Mouse (Mus musculus): ENCODE measurements around the gene Gm12830. TPM values are rescaled to one million over a fixed set of nuclear protein-coding genes. Genes with fewer than 3 reads are reported as not detected.
A peak's percentile ranks its signal among the peaks of the same experiment; 100 is the strongest.

Gm12830 gene
- polyA plus RNA-seq, 1 experiment from 2014 or later = not detected

DNA sequence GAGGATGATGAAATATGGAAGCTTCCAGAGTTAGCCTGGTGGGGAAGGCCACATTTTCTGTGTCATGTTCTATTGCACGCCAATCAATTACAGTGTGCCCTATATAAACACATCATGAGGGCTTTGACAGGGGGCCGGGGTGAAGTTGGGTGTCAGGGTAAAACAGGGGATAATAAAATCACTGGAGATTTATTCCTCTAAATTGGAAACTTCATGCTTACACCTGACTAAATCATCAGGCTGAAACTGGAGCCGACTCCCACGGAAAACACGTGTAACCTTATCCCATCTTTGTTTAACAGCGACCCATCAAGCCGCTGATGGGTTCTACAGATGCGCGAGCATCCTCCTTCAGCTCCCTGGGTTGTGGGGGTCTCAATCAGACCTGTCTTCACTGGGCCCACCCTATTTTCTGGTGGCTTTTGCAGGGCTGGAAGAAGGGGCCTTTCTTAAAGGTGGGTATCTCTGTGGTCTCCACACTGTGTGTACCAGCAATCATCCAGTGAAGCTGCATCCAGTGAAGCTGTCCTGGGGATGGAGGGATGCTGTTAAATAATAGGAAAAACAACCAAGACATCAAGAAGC is 19.9 kb downstream of the Gm12830 start:
- no peak overlapping the region for H3K9ac ChIP-seq (replicated peaks; ENCODE audit: low read depth, low read length)
- H3K4me2 ChIP-seq (ENCODE audit: low read depth, low read length) = no peak overlapping the region
- H3K27ac ChIP-seq (ENCODE audit: low read depth, low read length) = no peak overlapping the region
- peaks cover 24% of the 10 kb centered on the region for H3K27me3 ChIP-seq (ENCODE audit: control insufficient read depth, insufficient read depth, low read length)
- ATAC-seq (ENCODE audit: low read depth) = no peak
- no peaks in the 10 kb centered on the region for H3K9me3 ChIP-seq (ENCODE audit: control insufficient read depth, low read length)
- 0 out of 2 replicates have a peak, but pooled peaks cover 5% of the 10 kb centered on the region for H3K4me1 ChIP-seq (ENCODE audit: control insufficient read depth, insufficient read depth, low read length)
- 52% methylated on average over 9 of the region's 9 CpGs for WGBS
- H3K36me3 ChIP-seq (ENCODE audit: control insufficient read depth, insufficient read depth, low read length) = no peaks in the 10 kb centered on the region
- no peak overlapping the region for H3K4me3 ChIP-seq (ENCODE audit: low read depth, low read length)

DNA sequence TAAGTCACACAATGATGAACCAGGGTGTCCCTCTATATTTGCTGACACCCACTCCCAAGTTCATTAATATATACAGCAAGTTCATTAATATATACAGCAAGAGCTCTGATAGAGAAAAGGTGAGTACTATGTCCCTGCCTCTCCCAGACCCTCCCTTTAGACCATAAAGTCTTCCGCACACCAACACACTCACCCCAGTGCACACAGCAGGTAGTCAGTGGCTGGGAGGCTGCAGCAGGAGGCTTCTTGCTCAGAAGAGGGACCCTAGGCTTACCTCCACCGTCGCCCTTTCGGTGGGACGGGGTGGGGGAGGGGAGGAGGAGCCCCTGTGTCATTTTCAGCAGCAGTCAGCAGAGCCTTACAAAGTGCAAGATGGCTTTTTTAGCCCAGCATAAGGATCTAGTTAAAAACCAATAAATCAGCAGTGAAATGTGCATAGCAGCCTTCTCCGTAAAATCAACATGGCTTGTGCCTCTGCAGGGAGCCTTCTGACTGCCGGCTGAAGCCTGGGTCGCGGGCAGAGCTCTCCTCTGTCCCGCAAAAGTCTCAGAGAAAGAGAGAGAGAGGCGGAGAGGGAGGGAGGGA is 20.9 kb downstream of the Gm12830 start:
- Histone ChIP-seq H3K9me3 (ENCODE audit: control insufficient read depth, low read length) (no peaks in the 10 kb centered on the region), H3K9ac (replicated peaks; ENCODE audit: low read depth, low read length) (no peak overlapping the region), H3K4me3 (ENCODE audit: low read depth, low read length) (no peak overlapping the region), H3K4me1 (ENCODE audit: control insufficient read depth, insufficient read depth, low read length) (0 out of 2 replicates have a peak, but pooled peaks cover 5% of the 10 kb centered on the region), H3K27ac (ENCODE audit: low read depth, low read length) (no peak overlapping the region), H3K27me3 (ENCODE audit: control insufficient read depth, insufficient read depth, low read length) (peaks cover 24% of the 10 kb centered on the region), H3K36me3 (ENCODE audit: control insufficient read depth, insufficient read depth, low read length) (no peaks in the 10 kb centered on the region), H3K4me2 (ENCODE audit: low read depth, low read length) (no peak overlapping the region; the same call in 1 of the 2 replicates)
- WGBS = 4% methylated on average over 10 of the region's 11 CpGs
- peak; percentile 48; the same call in 1 of the 2 replicates for ATAC-seq (ENCODE audit: low read depth)

DNA sequence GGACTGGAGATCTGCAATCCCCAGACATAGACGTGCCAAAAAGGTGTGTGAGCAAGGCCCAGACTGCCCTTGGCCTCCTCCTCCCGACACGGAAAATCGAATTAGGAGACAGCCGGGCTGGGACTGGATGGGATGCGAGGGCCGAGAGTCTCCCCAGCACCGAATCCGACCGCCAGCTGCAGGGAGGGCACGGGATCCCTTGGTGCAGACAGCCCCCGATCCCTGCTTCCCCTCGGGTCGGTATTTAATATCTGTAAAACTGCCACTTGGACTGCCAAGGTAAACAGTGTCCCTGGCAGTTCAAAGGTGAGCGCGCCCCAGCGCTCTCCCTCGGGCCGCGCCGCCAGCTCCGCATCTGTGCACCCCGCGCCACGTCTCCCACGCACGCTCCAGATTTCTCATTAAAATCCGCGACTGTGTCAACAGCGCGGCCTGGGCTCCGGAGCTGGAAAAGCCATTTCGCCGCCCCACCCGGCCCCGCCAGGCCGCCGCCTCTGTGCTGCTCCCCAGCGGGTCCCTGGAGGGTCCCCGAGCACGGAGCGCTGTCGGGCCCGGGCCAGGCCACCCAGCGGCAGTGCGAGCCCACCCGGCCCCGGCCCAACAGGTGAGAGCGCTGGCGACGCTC is 21.7 kb downstream of the Gm12830 start:
- peak; percentile 68; the same call in 1 of the 2 replicates for ATAC-seq (ENCODE audit: low read depth)
- H3K36me3 ChIP-seq (ENCODE audit: control insufficient read depth, insufficient read depth, low read length) = no peaks in the 10 kb centered on the region
- 0 out of 2 replicates have a peak, but pooled peaks cover 5% of the 10 kb centered on the region for H3K4me1 ChIP-seq (ENCODE audit: control insufficient read depth, insufficient read depth, low read length)
- no peaks in the 10 kb centered on the region for H3K9me3 ChIP-seq (ENCODE audit: control insufficient read depth, low read length)
- peaks cover 24% of the 10 kb centered on the region for H3K27me3 ChIP-seq (ENCODE audit: control insufficient read depth, insufficient read depth, low read length)
- H3K4me3 ChIP-seq (ENCODE audit: low read depth, low read length) = peak overlapping the region; percentile 40
- H3K27ac ChIP-seq (ENCODE audit: low read depth, low read length) = no peak overlapping the region
- under 1% methylated on average over 51 of the region's 51 CpGs for WGBS
- H3K4me2 ChIP-seq (ENCODE audit: low read depth, low read length) = peak overlapping the region; percentile 86
- H3K9ac ChIP-seq (replicated peaks; ENCODE audit: low read depth, low read length) = peak overlapping the region; percentile 44

DNA sequence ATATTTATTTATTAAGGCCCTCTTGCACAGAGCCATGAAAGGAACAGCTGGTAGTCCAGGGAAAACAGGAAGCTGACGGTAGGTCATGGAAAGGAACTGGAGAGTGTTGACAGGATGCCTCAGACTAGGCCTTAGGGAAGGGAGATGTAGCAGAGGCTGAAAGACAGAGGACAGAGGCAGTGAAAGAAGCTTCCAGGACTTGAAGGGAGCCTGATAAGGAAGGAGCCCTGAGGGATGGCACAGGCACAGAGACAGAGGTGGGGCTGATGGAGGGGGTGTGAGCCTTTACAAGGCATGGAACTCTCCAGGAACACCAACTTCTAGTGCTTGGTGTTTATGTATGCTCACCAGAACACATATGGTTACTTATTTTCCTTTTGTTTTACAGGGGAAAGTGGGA is 23.1 kb downstream of the Gm12830 start:
- Histone ChIP-seq H3K4me3 (ENCODE audit: low read depth, low read length) (no peak overlapping the region), H3K4me2 (ENCODE audit: low read depth, low read length) (no peak overlapping the region), H3K36me3 (ENCODE audit: control insufficient read depth, insufficient read depth, low read length) (no peaks in the 10 kb centered on the region), H3K9ac (replicated peaks; ENCODE audit: low read depth, low read length) (no peak overlapping the region), H3K4me1 (ENCODE audit: control insufficient read depth, insufficient read depth, low read length) (0 out of 2 replicates have a peak, but pooled peaks cover 5% of the 10 kb centered on the region), H3K27ac (ENCODE audit: low read depth, low read length) (no peak overlapping the region), H3K27me3 (ENCODE audit: control insufficient read depth, insufficient read depth, low read length) (peaks cover 24% of the 10 kb centered on the region), H3K9me3 (ENCODE audit: control insufficient read depth, low read length) (no peaks in the 10 kb centered on the region)
- no peak for ATAC-seq (ENCODE audit: low read depth)
- WGBS = 50% methylated on average over 1 of the region's 1 CpGs

DNA sequence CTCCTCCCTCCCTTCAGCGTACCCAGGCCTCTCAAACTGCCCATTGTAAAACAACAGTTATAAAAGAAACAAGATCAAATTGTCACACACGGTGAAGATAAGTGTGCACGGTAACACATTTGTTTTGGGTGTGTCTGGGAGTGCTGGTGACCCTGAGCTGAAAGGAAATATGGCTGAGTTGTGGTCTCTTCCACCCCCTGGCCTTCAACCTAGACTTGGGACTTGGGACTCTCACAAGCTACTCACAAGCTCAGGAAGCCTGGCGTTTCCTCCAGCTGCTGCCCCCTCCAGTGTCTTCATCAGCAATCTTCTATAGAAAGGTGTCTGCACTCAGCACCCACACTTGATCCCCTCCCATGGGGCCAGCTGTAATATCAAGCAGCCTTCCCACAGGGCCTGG is 24.1 kb downstream of the Gm12830 start:
- peaks cover 24% of the 10 kb centered on the region for H3K27me3 ChIP-seq (ENCODE audit: control insufficient read depth, insufficient read depth, low read length)
- no peaks in the 10 kb centered on the region for H3K36me3 ChIP-seq (ENCODE audit: control insufficient read depth, insufficient read depth, low read length)
- H3K27ac ChIP-seq (ENCODE audit: low read depth, low read length) = no peak overlapping the region
- H3K4me3 ChIP-seq (ENCODE audit: low read depth, low read length) = no peak overlapping the region
- H3K9me3 ChIP-seq (ENCODE audit: control insufficient read depth, low read length) = no peaks in the 10 kb centered on the region
- H3K4me2 ChIP-seq (ENCODE audit: low read depth, low read length) = no peak overlapping the region
- WGBS = 24% methylated on average over 4 of the region's 4 CpGs
- no peak for ATAC-seq (ENCODE audit: low read depth)
- no peak overlapping the region for H3K9ac ChIP-seq (replicated peaks; ENCODE audit: low read depth, low read length)
- H3K4me1 ChIP-seq (ENCODE audit: control insufficient read depth, insufficient read depth, low read length) = 0 out of 2 replicates have a peak, but pooled peaks cover 5% of the 10 kb centered on the region

DNA sequence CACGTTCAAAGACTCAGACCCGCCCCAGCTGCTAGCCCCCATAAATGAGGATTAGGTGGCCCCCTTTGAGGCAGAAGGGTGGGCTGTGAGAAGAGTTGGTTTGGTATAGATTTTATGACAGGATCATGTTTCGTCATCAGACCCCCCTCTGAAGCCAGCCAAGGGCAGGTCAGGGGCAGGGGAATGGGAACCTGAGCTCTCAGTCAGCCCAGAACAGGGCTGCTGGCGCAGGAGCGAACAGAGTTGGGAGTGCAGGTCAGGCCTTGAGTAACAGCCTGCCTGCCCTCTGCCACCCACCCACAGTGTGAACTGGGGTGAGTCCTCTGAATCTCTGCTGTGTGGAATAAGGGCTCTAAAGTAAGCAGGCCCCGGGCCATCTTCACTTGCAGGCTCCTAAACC is 25.2 kb downstream of the Gm12830 start:
- WGBS = 81% methylated on average over 6 of the region's 6 CpGs
- Histone ChIP-seq H3K27ac (ENCODE audit: low read depth, low read length) (no peak overlapping the region), H3K9ac (replicated peaks; ENCODE audit: low read depth, low read length) (no peak overlapping the region), H3K36me3 (ENCODE audit: control insufficient read depth, insufficient read depth, low read length) (no peaks in the 10 kb centered on the region), H3K9me3 (ENCODE audit: control insufficient read depth, low read length) (no peaks in the 10 kb centered on the region), H3K4me1 (ENCODE audit: control insufficient read depth, insufficient read depth, low read length) (0 out of 2 replicates have a peak, but pooled peaks cover 5% of the 10 kb centered on the region), H3K4me2 (ENCODE audit: low read depth, low read length) (no peak overlapping the region), H3K27me3 (ENCODE audit: control insufficient read depth, insufficient read depth, low read length) (peaks cover 16% of the 10 kb centered on the region), H3K4me3 (ENCODE audit: low read depth, low read length) (no peak overlapping the region)
- ATAC-seq (ENCODE audit: low read depth) = no peak

DNA sequence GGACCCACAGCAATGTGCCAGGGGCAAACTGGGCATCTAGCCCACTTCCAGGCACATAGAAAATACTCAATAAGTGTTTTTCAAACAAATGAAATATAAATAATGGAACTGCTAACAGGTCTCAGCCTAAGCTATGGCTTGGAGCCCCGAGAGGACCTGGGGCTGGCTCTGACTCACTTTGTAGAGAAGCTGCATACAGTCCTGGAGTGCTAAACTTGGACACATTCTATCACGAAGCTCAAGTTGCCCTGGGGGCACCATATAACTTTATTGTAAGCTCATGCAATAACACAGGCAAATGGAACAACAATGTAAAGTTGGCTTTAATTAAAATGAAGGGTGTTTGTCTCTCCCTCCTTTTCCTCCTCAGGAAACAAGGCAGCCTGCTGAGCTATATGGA is 32.4 kb downstream of the Gm12830 start:
- no peaks in the 10 kb centered on the region for H3K36me3 ChIP-seq (ENCODE audit: control insufficient read depth, insufficient read depth, low read length)
- H3K4me2 ChIP-seq (ENCODE audit: low read depth, low read length) = no peak overlapping the region
- no peaks in the 10 kb centered on the region for H3K4me1 ChIP-seq (ENCODE audit: control insufficient read depth, insufficient read depth, low read length)
- H3K9ac ChIP-seq (replicated peaks; ENCODE audit: low read depth, low read length) = no peak overlapping the region
- H3K27me3 ChIP-seq (ENCODE audit: control insufficient read depth, insufficient read depth, low read length) = no peaks in the 10 kb centered on the region
- no peak overlapping the region for H3K4me3 ChIP-seq (ENCODE audit: low read depth, low read length)
- 58% methylated on average over 2 of the region's 2 CpGs for WGBS
- no peak for ATAC-seq (ENCODE audit: low read depth)
- no peaks in the 10 kb centered on the region for H3K9me3 ChIP-seq (ENCODE audit: control insufficient read depth, low read length)
- no peak overlapping the region for H3K27ac ChIP-seq (ENCODE audit: low read depth, low read length)

DNA sequence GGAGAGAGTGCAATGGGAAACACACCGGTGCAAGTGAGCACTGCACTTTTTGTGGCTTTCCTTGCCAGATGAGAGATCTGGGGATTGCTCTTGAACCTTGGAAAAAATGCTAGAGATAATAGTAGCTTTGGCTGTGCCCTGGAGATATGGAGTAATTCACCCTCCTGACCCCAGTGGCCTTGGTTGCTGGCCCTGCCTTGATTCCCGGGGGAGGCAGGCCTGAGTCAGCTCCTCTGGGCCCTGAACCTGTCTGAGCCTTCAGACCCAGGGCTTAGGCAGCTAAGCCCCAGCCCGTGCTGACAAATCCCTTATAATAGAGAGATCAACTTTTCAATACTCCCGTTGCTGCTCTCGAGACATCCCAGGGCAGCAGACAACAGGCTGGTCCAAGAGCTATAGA is 36.9 kb downstream of the Gm12830 start:
- ATAC-seq (ENCODE audit: low read depth) = no peak
- H3K9me3 ChIP-seq (ENCODE audit: control insufficient read depth, low read length) = no peaks in the 10 kb centered on the region
- H3K27me3 ChIP-seq (ENCODE audit: control insufficient read depth, insufficient read depth, low read length) = no peaks in the 10 kb centered on the region
- H3K36me3 ChIP-seq (ENCODE audit: control insufficient read depth, insufficient read depth, low read length) = no peaks in the 10 kb centered on the region
- 77% methylated on average over 5 of the region's 5 CpGs for WGBS
- H3K9ac ChIP-seq (replicated peaks; ENCODE audit: low read depth, low read length) = no peak overlapping the region
- no peak overlapping the region for H3K27ac ChIP-seq (ENCODE audit: low read depth, low read length)
- no peak overlapping the region for H3K4me2 ChIP-seq (ENCODE audit: low read depth, low read length)
- H3K4me3 ChIP-seq (ENCODE audit: low read depth, low read length) = no peak overlapping the region
- no peaks in the 10 kb centered on the region for H3K4me1 ChIP-seq (ENCODE audit: control insufficient read depth, insufficient read depth, low read length)

DNA sequence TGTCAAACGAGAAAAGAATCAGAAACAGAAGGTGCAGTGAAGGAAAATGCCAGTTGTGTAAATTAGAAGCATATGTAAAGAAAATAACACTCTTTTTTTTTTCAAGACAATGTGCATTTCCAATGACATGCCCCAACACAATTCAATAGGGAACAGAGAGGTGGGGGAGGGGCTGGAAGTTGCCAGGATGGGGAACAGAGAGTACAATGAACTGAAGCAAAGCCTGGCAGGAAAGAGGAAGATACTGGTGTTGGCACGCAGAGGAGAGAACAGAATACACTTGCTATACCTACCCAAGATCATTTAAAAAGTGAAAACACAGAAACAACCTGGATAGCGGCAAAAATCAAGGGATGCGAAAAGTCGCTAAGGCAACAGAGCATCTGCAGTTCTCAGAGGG is 41.6 kb downstream of the Gm12830 start:
- ATAC-seq (ENCODE audit: low read depth) = no peak
- Histone ChIP-seq H3K27me3 (ENCODE audit: control insufficient read depth, insufficient read depth, low read length) (no peaks in the 10 kb centered on the region), H3K9ac (replicated peaks; ENCODE audit: low read depth, low read length) (no peak overlapping the region), H3K4me2 (ENCODE audit: low read depth, low read length) (no peak overlapping the region), H3K36me3 (ENCODE audit: control insufficient read depth, insufficient read depth, low read length) (no peaks in the 10 kb centered on the region), H3K9me3 (ENCODE audit: control insufficient read depth, low read length) (no peaks in the 10 kb centered on the region), H3K4me3 (ENCODE audit: low read depth, low read length) (no peak overlapping the region), H3K27ac (ENCODE audit: low read depth, low read length) (no peak overlapping the region), H3K4me1 (ENCODE audit: control insufficient read depth, insufficient read depth, low read length) (no peaks in the 10 kb centered on the region)
- WGBS = 83% methylated on average over 5 of the region's 5 CpGs

All from neural tube, embryonic 14.5 days (tissue).